Mouse (Mus musculus) inflammation-experienced regulatory T-cells, adult 6 months (primary cell): ENCODE measurements at regions not wholly inside any gene's neighbourhood (a gene's known extent, or its start where the extent isn't known, plus 50 kb on each side); places are given as distances from the start of the nearest gene placed in this dataset.

ENCODE experiments used
- ATAC-seq: one replicate; pipeline ENCODE4 v1.8.0; 2017

- ATAC-seq = no peak
These were observed 102.5 kb downstream of the Foxb1 start for GRCm38 (mm10) chr9:69658276-69658675.

- ATAC-seq = no peak
These were observed 104.7 kb downstream of the Foxb1 start for GRCm38 (mm10) chr9:69656053-69656452.

DNA sequence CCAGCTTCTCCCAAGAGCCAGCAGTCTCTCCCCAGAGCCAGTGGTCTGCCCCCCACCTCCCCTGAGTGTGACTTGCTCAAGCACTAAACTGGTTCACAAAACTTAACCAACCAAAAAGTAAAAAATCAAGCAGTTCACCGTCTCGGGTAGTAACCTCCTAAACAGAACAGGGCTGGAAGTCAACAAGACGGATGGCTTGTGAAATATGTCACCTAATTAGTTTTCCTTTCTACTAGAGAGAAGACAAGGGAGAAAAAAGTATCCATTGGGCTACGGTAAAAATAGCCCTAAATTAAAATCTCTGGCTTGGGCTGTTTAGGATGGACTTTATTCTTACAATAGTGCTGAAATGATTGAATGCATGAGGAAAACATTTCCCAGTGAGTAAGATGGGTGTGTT lies 108.6 kb downstream of the Foxb1 start:
- no peak for ATAC-seq

GRCm38 (mm10) chr9:69651608-69652007 lies 109.1 kb downstream of the Foxb1 start:
- peak; percentile 48 for ATAC-seq

DNA sequence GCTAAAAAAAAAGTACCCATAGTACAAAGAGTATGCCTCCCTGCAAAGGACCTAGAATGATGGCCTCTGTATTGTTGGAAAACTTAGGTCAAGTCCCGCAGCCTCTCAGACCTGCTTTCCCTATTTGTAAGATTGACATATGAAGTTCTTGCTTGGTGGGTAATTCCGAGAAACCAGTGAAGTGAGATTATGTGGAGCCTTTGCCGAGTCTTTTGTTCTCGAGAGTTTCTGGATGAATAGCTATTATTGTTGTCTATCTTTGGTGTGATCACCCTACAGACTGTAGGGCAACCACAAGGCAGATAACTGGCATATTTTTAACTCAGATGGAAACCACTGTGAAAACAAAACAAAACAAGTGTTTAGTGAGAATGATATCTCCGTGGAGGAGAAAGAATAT lies 118.1 kb downstream of the Foxb1 start:
- no peak for ATAC-seq

DNA sequence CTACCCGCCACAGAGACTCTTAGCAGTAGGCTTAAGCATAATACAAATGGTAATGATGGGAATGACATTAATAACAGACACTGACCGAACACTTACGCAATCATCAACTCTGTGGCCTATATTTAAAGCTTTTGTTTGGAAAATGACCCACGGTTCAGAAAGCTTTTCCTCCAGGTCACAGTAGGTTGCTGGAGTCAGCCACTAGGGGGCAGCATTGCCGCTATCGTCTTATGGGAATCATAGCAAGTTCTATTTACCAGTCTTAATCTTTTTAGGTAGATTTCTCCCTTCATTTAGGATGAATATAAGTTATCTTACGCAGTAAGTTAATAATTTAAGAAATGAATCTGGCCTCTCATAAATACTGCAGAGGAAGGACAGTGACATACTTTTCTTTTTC lies 137.4 kb downstream of the Foxb1 start:
- no peak for ATAC-seq

DNA sequence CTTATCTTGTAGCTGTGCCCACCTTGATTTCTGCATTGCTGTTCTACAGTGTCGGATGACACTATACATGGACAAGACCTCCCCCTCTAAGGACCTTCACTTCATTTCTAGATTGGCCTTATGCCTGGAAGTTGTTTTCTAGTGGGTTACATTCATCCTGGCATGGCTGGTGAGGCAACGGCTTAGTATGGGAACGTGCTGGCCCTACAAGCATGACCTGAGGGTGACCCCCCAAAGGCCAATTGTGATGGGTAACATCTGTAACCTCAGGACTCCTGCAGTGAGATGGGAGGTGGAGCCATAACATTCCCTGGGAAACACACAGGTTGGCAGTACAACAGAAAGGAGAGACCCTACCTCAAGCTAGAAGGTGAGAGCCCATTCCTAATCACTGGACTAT lies 139.7 kb downstream of the Foxb1 start:
- no peak for ATAC-seq

DNA sequence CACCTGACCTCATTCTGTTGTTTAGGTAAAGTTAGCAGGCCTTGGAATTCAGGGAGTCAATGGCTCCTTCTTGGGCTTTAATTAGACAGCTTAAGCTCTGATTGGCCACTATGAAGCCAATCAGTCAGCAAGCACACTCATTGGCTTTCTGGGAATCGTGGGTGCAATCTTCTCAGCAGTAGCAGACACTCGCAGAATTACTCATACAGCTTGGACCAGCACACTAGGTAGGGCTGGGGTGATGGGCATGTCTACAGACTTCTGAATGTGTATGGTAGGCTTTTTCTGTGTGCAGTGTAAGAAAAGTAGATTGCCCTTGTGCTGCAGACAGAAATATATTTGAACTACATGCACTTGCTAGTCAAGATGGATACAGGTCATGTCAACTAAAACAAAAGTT lies 143.4 kb downstream of the Foxb1 start:
- no peak for ATAC-seq

DNA sequence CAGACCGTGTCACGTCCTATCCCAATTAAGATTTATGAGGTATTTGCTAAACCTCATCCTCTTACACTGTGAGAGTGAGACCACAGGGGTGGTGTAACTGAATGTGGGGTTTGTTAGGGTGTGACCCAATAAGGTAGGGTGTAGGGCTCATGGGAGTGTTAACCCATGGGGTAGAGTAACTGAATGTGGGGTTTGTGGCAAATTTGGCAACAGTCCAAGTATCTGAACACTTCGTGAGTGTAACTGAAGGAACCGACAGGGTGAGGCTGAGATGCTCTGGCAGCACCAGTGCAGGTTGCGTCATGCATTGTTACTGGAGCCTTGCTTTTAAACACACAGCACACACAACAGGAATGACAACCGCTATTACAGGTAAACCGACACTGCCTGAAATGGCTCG lies 144.1 kb downstream of the Anxa2 start:
- no peak for ATAC-seq

DNA sequence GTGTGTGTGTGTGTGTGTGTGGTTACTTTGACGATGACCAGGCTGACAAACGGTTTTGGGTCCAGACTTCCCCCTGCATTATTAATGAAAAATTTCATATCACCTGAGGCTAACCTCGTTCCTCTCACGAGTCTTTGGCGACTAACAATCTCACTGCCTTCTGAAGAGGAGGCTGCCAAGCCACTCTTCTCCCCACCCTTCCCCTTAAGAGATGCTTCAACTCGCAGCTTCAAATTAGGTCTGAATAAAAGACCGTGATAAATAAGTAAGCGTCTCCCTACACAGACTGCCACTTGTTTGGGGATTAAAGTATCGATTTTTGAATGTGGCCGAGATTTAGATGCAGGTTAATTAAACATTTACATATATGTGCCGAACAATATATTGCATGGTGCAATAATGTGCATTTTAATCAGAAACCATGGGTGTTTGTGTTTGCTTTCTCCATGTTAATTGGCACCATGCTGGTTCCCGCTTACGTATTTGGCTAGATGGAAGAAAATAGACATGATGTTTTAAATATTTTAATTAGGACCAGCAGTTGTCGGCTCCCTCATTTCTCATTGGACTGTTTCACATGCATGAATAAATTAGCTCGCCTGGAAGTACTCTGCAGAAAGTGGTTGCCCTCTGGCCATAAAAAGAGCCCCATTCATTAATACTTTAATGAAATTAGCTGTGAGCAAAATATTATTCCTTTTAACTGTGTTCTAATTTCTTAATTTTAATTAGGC lies 139.1 kb downstream of the Anxa2 start:
- ATAC-seq = no peak

DNA sequence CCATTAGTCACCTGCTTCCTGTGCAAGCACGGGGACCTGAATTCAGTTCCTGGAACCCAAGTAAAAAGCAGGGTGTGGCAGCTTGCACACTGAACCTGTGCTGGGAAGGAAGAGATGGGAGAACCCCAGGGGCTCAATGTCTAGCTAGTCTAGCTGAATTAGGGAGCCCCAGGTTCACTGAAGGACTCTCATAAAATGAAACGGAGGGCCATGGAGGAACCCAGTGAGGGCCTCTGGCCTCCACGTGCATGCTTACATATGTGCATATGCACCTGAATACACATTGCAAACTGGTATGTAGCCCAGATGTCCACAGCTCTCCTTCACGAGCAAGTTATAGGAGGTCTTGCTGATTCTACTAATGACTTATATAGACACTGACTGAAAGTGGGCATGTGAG lies 135.4 kb downstream of the Anxa2 start:
- ATAC-seq = no peak

DNA sequence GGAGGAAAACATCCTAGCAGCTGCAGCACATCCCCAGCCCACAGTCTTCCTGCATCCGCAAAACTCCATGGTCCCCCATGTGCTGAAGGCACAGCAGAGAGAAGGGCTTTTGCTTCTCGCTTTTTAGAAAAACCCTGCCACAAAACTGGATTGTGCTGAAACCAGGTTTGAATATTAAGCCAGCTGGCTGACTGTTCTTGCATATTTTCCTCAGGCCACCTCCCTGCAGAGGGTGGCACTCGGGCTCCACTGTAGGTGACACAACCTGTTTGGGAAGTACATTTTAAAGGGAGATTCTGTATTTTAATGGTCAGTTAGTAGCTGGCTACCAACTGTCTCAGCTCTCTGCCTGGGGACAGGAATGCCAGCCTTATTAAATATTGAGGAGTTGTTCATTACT lies 133.7 kb downstream of the Anxa2 start:
- ATAC-seq = no peak

- ATAC-seq = no peak
These were observed 127.8 kb downstream of the Anxa2 start for GRCm38 (mm10) chr9:69581236-69581635.

GRCm38 (mm10) chr9:69577661-69578405 lies 124.4 kb downstream of the Anxa2 start:
- no peak for ATAC-seq

DNA sequence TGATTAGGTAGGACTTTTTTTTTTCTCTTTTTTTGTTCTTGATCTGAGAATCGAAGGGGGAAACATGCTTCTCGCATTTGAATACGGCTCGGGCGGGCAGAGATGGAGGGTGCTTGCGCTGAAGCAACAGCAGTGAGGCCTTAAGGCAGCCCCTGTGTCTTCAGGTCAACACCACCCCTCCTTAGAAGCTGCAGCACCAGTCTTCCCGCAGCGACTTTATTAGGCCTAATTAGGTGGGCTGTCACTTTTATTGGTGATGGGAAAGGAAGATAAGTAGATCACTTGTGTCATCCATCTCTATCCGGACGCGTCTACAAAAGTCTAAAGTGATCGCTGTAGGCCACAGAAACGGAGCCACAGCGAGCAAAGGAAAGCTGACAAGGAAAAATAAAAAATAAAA lies 122.0 kb downstream of the Anxa2 start:
- no peak for ATAC-seq

DNA sequence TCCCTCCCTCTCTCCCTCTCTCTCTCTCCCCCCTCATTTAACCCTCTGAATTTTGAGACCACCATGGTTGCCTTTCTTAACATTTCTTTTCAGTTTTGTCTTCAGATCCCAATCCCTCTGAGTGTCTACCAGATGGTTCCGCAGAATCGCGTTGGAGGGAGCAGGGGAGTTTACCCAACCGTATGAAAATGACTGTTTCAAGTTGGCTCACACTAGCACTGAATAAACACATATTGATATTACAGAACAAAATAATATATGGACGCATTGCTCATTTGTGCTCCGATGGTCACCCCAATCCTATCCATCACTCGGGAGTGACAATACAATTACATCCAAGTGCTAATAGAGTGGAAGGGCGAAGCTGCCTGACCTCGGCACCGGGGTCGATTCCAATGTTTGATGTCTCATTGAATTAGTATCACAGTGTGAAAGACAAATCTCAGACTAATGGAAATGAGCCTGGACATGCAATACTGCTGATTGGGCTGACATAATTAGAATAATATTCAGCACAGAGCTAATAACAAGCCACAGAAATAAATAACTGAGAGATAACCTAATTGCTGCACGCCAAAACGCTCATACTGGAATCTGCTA lies 115.3 kb downstream of the Anxa2 start:
- ATAC-seq = no peak

DNA sequence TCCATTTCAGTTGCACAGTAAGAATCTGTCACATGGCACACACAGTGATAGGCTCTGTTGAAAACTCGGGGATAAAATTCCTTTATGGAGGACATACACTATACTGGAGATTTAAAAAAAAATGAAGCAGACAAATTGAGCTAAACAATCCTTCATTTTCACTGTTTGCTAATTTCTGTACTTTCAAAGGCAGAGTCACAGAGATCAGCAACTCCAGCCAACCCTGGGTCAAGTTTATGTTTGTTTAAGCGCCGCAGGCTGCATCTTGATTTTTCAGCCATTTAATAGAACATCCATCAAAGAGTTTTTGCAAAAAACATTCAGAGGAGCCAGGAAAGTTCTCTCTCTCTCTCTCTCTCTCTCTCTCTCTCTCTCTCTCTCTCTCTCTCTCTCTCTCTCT lies 114.8 kb downstream of the Anxa2 start:
- ATAC-seq = no peak

- ATAC-seq = no peak
These were observed 113.6 kb downstream of the Anxa2 start for GRCm38 (mm10) chr9:69566996-69567395.

- ATAC-seq = no peak
These were observed 89.8 kb downstream of the Anxa2 start for GRCm38 (mm10) chr9:69543241-69543640.
